Mouse (Mus musculus) 3T3-L1 (cell line): ENCODE data around the gene Pdgfc.
"Not testable (repeated sequence)": the region's sequence is repeated elsewhere in the genome, so short reads cannot be mapped to it uniquely, and the experiment has no call there.

Source experiments
- DNase-seq: peaks from one replicate; pipeline ENCODE4 v3.0.0-alpha.2; 2015; ENCODE audit warnings: low read depth, low spot score

Pdgfc gene

DNA sequence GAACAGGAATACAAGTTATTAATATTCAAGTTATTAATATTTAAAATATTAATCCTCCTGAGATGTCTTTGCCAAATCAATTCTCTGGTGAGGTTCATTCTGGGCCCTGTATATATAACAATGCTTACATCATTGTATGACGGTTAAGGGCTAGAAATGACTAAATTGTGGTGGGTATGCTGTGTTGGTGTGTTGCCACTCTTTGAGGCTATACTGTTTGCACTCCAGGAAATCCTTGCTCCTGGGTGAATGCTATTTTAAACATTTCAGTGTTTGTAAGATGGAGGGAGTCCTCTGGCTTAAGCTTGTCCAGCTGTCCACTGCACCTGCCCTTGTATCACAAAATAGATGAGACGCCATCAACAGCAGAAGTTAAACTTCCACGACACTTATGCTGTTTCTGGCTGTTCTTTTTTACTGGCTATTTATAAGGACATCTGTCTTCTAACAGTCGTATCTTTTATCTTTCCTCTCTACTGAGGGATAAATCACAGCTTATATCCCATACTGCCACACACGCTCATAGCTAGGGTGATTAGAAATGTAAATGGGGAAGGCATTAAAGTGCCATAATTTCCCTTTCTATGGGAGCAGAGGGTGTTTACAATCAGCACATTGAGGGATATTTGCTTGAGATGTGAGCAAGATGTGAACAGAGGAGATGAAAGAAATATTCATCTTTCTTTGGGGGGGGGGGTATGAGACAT, 9.3 kb downstream of the Pdgfc start:
- no peak for DNase-seq

DNA sequence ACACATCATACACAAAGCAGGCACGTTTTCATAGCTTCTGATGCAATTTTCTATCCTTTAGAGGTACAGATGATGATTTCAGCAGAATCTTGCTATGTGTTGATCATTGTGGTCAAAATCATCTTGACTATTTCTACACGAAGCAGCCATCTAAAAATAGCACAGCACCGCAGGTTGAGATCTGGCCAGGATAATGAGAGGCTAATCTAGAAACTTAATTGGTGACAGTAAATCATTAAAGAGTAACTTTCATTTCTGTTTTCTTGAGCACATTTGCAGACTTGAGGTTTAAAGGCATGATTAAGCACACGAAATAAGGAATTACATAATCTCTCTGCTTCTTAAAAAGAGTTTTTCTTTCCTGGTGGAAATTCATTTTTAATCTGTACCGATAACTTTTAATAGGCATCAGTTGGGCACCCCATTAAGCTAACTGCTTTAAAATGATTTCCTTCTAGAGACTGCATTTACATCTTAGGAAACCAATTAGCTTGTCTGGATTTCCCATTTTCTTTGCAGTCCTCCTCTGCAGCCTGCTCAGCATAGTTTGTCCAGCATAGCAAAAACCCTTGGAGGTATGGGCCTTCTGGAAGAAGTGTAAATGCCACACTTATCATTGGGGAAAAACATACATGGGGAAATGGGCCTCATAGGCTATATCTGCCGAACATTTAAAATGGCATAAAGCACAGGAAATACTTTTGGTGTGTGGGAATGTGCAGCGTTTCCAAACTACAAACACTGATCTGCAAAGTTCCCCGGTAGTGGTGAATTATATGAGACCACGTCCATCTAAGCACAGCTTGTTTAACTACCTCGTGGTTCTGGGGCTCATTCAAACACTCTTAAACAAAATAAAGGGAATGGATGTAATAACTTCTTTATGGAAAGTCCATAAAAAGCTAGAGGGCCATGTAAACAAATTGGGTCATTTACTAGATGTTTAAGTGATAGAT, 10.7 kb downstream of the Pdgfc start:
- DNase-seq: no peak

DNA sequence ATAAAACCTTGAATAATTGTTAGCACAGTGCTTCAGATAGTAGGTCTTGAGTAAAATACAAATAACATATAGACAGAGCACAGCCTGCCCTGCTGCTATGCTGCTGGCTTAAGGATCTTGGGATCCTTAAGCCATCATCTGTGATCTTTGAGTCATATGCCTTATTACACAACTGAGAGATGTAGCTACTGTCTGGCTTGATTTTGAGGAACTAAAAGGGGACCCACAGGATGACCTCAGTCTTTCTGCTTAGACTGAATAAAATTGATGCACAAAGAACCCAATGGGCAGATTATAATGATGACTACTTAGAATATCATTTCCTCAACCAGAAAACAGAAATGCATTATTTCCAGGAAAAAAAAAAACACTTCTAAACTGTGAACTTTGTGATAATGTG, 15.3 kb downstream of the Pdgfc start:
- DNase-seq: no peak

DNA sequence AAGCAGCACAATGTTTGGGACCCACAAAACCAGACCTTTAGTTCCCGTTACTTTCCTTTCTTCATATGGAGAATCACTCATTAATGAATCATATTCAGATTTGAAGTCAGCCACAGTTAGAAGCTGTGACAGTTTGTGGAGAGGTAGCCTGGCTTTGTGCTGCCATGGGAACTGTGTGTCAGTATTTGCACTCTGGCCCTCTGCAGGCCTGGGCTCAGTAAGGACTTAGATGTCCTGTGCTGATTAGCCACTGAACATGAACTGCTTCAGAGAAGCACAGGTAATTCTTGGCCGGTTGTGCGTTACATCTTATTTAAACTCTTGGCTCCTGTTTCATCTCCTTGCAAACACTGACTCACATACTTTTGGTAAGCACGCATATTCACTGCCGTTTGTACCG, 16.2 kb downstream of the Pdgfc start:
- no peak for DNase-seq

DNA sequence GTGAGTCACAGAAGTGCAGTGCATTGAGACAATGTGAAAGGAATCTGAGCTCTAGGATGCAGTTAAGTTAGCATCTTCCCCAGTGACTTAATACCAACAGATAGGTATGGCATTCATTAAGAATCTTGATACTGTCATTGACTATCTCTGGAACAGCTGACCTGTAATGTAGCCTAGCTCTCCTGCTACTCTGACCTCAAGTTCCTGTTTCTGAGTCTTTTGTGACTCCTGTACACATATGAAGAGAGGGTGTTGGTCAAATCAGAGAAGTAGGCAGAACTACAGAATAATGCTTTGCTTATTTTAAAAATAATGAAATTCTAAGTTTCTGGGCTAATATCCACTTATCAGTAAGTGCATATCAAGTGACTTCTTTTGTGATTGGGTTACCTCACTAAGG, 17.9 kb downstream of the Pdgfc start:
- DNase-seq: peak; percentile 32

DNA sequence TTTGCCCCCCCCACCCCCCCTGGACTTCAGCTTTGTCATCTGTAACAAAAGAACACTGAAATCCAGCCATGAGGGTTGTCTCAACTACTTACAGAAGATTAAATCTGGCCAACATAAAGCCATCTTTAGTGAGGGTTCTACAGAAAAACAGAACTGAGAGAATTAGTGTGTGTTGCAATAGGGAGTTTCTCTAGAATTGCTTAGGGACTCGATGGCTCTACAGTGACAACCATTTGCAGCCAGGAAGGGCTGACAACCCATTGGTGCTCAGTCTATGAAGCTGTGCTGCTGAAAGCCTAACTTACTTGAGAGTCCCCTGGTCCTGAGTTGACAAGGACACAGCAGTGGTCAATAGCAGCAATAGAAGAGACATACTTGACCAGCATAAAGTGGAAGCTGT, 21.5 kb downstream of the Pdgfc start:
- no peak for DNase-seq

DNA sequence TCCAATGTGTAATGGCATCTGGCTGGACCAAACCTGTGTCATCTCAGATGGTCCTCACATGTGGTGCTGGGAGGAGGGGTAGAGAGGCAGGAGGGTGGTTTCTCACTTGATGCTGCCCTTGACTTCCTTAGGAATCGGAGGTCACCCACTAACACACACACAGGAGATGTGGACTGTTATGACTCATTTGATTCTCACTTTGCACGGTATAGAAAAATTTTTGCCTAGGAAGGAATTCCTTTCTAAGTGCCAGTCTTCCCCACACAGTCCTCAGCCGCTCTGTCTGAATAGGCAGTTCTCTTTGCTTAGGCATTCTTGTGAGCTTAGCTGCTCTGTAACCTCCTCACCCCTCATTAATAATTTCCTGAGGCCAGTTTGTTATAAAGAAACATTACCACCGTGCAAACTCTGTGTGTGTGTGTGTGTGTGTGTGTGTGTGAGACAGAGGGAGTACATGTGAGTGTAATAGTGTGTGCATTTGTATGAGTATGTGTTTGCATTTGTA, 22.4 kb downstream of the Pdgfc start:
- peak; percentile 92 for DNase-seq

DNA sequence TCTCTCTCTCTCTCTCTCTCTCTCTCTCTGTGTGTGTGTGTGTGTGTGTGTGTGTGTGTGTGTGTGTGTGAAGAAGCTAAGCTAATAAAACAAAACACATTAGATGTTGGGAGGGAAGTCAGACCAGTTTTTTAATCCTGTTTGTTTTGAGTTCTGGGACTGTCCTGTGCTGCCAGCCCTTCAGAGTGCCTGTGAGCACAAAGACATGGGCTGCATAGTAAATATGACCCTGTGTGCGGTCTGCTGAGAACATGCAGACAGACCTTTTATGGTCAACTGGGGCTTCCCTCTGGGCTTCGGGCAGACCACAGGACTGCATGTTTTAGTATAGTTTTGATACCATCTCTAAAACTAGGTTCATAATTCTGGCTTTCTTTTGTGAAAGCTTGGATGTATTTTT, 32.3 kb downstream of the Pdgfc start:
- DNase-seq: no peak

DNA sequence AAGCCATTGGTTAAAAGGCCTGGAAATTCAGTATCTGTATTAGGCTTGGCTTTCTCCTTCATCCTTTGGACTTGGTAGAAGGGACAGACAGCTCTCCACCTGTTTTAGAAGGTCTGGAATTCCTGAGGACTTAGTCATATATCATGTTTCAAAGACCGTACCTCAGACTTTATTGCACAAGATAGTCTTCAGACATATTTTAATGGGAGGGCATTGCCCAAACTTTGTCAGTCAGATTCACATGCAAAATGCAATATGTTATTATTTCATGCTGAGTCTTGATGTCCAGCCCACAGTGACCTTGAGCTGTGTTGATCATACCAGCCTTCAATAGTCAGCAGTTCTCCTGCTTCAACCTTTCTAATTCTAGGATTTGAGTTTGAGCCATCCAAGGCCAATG, 64.9 kb downstream of the Pdgfc start:
- peak; percentile 84 for DNase-seq

DNA sequence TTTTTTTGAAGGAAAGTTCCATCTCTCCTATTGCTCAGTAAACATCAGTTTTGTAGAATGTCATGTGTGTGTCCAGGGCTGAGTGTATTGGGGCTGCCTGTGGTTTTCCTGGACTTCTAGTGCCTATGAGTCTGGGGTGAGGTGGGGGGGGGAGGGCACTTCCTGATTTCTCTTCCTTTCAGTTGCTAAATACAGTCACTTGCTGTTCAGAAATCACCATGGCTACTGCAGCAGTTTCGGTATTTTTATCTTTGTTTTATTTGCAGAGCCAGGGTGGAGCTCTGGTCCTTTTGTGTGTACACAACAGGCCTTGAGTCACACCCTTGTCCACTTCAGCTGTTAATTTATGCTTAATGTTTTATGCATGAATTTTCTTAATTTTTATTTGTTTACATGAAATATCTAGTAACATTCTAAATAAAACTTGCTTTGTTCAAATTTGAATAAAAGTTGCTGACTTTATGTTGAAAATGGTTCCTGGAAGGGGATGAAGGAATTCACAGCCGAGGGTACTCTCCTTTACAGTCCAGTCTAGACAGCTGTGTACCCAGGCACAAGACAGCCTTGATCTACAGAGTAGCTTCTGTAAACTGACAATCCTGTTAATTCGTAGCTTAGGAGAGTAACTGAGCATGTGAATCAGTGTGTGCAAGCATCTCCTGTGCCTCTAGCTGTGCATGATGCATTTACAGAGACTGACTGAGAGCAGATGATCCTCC, 66.1 kb downstream of the Pdgfc start:
- peak; percentile 53 for DNase-seq

DNA sequence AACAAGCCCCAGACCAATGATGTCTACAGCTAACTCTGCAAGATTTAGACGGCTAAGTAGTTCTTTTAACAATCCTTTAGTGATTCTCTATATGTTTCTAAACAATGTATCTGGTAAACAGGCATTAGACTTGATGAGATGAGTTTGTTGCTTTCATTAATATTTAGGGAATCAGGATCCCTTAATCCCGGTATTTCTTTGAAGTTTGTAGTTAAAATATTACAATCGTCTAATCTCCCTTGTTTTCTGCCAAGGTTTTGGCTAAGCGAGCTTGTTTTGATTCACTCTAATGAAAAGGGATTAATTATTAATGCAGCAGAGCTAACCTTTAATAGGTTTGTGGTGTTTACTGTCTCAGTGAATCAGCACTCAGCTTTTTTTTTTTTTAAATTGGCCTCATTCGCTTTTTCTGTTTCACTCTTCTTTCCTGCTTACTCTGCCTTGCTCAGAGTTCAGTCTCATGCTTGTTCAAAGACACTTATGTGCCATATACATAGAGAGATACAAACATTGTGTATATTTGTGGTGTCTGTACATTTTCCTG, 66.7 kb downstream of the Pdgfc start:
- DNase-seq: no peak

DNA sequence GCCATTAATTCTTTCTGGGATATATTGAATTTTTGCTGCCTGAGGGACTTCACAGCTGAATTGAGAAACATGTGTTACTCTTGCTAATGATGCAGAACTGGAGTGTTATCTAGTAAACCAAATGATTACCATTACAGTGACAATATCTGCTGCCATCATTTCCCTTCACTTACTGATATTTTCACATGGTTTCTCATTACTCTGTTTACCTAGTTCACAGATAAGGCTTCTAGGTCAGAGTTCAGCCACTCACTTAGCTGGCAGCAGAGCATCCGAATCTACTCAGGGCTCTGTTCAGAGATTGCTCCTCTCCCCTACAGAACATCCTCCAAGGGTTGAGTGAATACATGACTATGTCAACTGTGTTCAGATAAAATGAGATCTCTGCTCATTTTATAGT, 71.3 kb downstream of the Pdgfc start:
- DNase-seq: no peak

DNA sequence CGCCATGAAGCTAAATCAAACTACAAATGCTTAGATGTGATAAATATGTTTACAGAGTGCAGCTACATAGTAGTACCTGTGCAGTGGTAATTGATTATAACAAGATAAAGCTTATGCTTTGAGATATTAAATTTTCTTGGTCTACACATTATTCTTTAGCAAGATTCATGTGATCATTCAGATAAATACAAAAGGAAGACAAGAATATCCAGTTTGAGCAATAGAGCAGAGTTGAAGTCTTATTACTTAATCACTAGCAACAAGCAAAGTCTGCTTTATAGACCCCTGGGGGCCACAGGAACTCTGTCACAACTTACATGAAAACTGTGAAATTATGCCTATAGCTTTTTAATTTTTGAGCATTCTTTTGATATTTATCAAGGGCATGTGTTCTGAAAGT, 74.8 kb downstream of the Pdgfc start:
- DNase-seq: no peak

DNA sequence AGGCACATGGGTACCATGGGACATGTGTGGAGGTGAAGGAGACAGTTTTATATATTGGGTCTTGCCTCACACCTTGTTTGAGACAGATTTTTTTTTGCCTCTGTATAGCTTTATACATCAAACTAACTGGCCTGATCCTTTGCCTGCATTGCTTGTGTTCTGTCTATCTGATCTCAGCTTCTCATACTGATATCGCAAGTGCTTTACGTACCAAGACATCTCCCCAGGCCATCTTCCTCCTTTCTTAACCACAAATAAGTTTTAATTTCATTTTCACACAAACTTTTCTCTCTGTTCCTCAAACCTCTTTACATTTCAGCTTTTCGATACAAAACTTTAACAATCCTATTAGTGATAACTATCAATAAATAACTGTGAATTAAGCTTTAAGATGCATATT, 76.7 kb downstream of the Pdgfc start:
- DNase-seq: no peak

DNA sequence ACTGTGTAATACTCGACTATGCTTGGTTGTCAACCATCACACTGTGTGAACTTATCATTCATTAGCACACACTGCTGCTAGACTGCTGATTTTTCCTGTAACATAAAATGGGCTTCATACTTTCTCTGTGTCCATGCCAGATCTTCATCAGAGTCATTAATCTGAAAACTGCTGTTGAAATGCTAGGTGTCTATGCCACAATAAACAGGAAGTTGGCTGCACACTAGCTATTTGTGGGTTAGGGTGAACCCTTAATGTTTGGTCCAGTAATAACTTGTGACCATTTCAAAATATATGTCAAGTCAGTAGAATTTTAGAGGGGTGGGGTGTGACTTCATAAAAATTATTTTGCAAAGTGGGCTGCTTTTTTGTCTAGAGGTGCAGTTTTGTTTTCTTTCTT, 84.4 kb downstream of the Pdgfc start:
- DNase-seq: no peak

DNA sequence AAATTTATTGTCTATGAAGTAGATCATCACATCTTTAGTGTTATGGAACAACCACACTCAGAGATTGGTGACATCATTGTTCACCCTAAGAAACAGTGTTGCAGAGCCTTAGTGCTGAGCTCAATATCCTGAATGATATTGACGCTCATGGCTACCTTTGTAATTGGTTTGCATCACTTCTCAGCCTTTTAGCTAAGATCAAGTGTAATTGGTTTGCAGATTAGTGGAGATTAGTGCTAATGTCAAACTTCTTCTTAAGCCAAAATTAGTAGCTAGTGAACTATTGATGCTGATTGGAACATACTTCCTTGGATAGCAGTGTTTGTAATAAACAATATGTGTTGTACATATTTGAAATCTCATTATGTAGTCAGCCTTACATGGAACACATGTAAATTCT, 85.5 kb downstream of the Pdgfc start:
- no peak for DNase-seq

DNA sequence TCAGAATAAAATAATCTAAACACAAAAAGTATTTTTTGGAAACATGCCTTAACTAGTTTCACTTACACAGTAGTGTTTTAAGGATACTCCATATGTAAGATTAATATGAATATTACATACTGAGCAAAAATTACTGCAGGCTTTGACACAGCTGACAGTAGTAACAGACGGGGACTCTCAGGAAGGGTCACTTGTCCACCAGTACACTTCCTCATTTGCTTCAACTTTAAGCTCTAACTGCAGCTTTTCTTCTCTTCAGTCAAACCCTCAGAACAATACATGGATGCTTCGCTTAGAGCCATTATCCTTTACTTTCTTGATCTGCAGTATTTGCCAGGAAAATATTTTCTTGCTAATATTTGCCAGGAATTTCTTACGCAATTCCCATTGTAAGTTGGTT, 87.2 kb downstream of the Pdgfc start:
- DNase-seq: no peak

DNA sequence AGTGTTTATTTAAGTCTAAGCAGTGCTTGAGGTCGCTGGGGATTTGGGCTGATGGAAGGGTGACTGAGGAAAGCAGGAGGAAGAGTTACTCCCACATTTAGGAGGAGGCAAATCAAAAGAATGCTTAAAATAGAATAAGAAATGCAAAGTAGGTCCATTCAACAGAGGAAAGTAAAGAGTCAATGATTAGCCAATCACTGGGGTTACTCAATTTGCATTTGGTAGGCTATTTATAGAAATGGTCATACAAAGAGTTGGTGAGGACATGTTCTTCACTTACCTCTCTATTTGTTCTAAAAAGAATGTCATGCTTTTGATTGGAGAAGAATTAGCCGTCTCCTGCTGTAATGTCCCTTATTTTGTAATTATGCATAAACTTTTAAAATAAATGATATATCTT, 90.8 kb downstream of the Pdgfc start:
- no peak for DNase-seq

DNA sequence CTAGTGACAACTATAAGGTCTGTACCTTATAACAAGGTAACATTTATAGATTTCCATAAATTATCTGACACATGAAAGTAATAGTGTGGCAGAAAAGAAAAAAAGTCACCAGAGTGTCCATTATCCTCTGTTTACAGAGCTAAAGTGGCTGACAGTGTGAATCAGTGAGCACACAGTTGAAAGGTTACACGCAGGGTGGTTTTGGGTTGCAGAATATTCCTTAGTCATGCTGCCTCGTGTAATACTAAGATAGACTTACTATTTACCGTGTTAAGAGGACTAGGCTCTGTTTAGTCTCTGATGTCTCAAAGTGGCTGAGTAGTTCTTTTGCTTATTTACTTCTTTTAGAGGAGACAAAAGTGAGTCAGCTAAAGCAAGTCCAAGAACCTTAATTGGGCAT, 100.8 kb downstream of the Pdgfc start:
- peak; percentile 56 for DNase-seq

DNA sequence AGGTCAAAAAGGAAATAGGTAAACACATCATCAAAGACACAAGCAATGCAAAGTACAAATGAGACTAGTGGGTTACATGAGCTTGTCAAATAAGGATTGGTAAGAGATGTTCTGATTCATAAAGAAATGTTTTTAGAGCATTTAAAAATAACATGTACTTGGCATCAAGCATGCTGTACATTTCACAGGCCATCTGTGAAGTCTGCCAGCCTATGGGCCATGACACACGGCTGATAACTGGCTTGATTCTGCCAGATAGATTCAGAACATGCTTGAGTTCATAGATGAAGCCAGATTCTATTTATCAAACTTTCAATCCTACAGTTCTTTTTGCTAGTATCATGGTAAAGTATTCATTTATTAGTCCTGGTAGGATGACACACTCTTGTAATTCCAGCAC, 101.8 kb downstream of the Pdgfc start:
- not testable (repeated sequence) for DNase-seq

DNA sequence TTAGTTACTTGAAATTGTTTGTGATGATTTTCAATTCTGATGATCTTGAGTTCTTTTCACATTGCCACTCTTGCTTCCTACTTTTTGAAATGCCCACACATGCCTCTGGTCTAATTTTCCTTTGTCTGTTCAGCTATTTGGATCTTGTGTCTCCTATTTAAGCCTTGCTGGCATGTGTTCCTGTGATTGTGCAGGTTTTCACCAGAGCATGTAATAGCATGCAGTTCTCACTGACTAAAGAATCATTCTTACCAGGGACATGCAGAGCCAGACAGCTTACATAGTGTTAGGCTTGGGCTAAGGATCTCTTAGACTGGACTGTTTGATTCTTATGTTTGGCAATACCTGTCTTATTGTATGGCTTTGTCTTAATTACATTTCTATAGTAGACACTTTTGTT, 107.5 kb downstream of the Pdgfc start:
- DNase-seq: no peak

DNA sequence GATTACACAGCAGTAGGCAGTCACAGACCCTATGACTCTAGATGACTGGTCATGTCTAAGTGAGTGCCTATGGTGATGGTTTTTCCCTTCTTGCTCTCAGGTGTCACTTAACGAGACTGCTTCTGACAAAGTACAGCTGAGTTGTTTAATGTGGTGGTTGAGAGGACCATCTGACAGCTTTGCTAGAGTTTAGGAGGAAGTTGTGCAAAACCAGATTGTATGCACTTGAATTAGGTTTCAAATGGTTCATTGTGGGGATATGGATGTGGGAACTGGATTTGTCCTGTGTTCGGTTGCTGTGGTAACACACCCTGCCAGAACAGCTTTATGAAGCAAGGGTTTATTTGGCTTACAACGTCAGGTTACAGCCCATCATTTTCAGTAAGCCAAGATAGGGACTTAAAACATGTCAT, 112.9 kb downstream of the Pdgfc start:
- no peak for DNase-seq
